Mouse (Mus musculus) bone marrow macrophage, adult 2 months (primary cell): Measurements from ENCODE around the gene Gm49318.

Source experiments
- CTCF ChIP-seq: IDR thresholded peaks from 2 replicates; pipeline ENCODE4 v1.5.1; 2012; ENCODE audit warnings: low read depth, mild to moderate bottlenecking, low read length, moderate library complexity
- POLR2A ChIP-seq: IDR thresholded peaks from 2 replicates; pipeline ENCODE4 v1.6.1; 2012; ENCODE audit warnings: mild to moderate bottlenecking, low read depth, low read length, borderline replicate concordance

GRCm38 (mm10) chr9:22017208-22017825 lies 53.7 kb downstream of the Gm49318 start:
- no peak for TF ChIP-seq CTCF
- no peak for TF ChIP-seq POLR2A
